Mouse (Mus musculus) mesoderm, embryonic 11.5 days (tissue): Measurements from ENCODE around the gene Zbtb38.
A peak's percentile ranks its signal among the peaks of the same experiment; 100 is the strongest.

ENCODE experiments used
- DNase-seq: peaks from one replicate; pipeline ENCODE4 v3.0.0-alpha.2; 2012; ENCODE audit warnings: low read depth, low spot score

Gene Zbtb38

GRCm38 (mm10) chr9:96758749-96759597, 6.3 kb upstream of the Zbtb38 start:
- peak; percentile 93 for DNase-seq

GRCm38 (mm10) chr9:96756638-96757435, 4.2 kb upstream of the Zbtb38 start:
- DNase-seq: no peak

- DNase-seq: no peak
Observed at GRCm38 (mm10) chr9:96755761-96756160, 3.1 kb upstream of the Zbtb38 start.

GRCm38 (mm10) chr9:96754625-96754969, 2.0 kb upstream of the Zbtb38 start:
- DNase-seq: no peak

GRCm38 (mm10) chr9:96753921-96754624, 1.4 kb upstream of the Zbtb38 start:
- no peak for DNase-seq

GRCm38 (mm10) chr9:96753392-96753791, 761 bp upstream of the Zbtb38 start:
- no peak for DNase-seq

- no peak for DNase-seq
Observed at GRCm38 (mm10) chr9:96751821-96752602, 619 bp downstream of the Zbtb38 start.

GRCm38 (mm10) chr9:96750636-96751035, 2.0 kb downstream of the Zbtb38 start:
- DNase-seq: no peak

- no peak for DNase-seq
Observed at GRCm38 (mm10) chr9:96746527-96746926, 6.1 kb downstream of the Zbtb38 start.

GRCm38 (mm10) chr9:96744909-96745308, 7.7 kb downstream of the Zbtb38 start:
- no peak for DNase-seq

GRCm38 (mm10) chr9:96741365-96742085, 11.1 kb downstream of the Zbtb38 start:
- no peak for DNase-seq

- no peak for DNase-seq
Observed at GRCm38 (mm10) chr9:96740712-96741364, 11.8 kb downstream of the Zbtb38 start.

- no peak for DNase-seq
Observed at GRCm38 (mm10) chr9:96739808-96740711, 12.6 kb downstream of the Zbtb38 start.

GRCm38 (mm10) chr9:96738563-96739355, 13.9 kb downstream of the Zbtb38 start:
- no peak for DNase-seq

- DNase-seq: no peak
Observed at GRCm38 (mm10) chr9:96735946-96736345, 16.7 kb downstream of the Zbtb38 start.

- DNase-seq: no peak
Observed at GRCm38 (mm10) chr9:96733425-96733717, 19.3 kb downstream of the Zbtb38 start.

- DNase-seq: no peak
Observed at GRCm38 (mm10) chr9:96732644-96733424, 19.8 kb downstream of the Zbtb38 start.
